Mouse (Mus musculus): ENCODE results near the gene Rcn1.

Gene Rcn1

GRCm38 (mm10) chr2:105394375-105394774 lies 4.7 kb downstream of the Rcn1 start:
- DNase-seq (ENCODE audit: low spot score): no peak

GRCm38 (mm10) chr2:105392514-105392913 lies 6.6 kb downstream of the Rcn1 start:
- no peak for DNase-seq (ENCODE audit: low spot score)

GRCm38 (mm10) chr2:105391414-105391784 lies 7.7 kb downstream of the Rcn1 start:
- DNase-seq (ENCODE audit: low spot score): no peak

GRCm38 (mm10) chr2:105390653-105391413 lies 8.3 kb downstream of the Rcn1 start:
- DNase-seq (ENCODE audit: low spot score): no peak

GRCm38 (mm10) chr2:105389007-105389890 lies 9.9 kb downstream of the Rcn1 start:
- DNase-seq (ENCODE audit: low spot score): no peak

GRCm38 (mm10) chr2:105386418-105386817 lies 12.7 kb downstream of the Rcn1 start:
- DNase-seq (ENCODE audit: low spot score): no peak

GRCm38 (mm10) chr2:105384998-105385397 lies 14.1 kb downstream of the Rcn1 start:
- no peak for DNase-seq (ENCODE audit: low spot score)

DNA sequence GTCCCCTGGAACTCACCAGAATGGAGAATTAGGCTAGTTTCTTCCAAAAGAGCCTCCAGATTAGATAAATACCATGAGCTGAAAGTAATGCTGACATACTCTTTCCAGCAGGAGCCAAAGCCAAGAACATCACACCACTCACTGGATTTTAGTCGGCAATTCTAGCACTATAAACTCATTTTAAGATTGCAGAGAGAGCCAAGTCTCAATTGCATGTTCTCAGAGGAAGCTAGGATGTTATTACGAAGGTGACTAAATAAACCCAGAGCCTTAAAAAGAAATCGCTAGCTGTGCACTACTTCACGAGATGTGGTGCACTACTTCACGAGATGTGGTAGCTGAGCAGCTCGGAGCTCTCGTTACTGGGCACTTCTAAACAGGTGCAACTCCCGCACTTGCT lies 16.1 kb downstream of the Rcn1 start:
- no peak for DNase-seq (ENCODE audit: low spot score)

DNA sequence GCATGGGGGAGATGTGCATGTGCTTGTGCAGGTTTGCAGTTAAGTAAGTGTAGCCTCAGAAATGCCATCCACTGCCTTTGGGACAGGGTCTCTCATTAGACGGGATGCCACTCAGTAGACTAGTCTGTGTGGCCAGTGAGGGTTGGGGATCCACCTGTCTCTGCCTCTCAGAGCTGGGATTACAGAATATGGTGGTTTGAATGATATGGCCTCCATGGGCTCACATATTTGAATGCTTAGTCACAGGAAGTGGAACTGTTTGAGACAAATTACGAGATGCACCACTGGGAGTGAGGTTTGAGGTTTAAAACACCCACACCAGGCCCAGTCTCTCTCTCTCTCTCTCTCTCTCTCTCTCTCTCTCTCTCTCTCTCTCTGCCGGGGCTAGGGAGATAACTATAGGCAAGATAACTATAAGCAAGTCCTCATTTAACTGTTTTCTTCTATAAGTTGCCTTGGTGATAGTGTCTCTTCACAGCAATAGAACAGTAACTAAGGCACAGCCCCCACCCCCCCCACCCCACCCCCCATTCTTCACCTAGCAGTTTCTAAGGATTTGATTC lies 18.3 kb downstream of the Rcn1 start:
- no peak for DNase-seq (ENCODE audit: low spot score)

DNA sequence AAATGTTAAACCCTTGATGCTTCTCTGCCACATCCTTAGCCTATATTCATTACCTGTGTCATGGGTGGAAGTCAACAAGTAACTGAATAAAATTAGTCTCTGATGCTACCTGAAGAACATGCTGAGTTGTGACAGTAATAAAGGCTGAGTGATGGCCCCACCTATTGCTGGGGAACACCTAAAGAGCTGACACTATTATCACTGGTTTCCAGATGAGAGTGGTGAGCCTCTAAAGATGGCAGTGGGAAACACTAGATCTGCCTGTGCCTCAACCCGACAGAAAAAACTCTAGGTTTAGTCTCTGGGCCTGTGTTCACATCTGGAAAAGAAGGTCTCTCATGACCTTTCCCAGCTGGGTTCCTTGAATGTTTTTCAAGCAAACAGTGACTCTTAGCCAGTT lies 19.4 kb downstream of the Rcn1 start:
- DNase-seq (ENCODE audit: low spot score): no peak

DNA sequence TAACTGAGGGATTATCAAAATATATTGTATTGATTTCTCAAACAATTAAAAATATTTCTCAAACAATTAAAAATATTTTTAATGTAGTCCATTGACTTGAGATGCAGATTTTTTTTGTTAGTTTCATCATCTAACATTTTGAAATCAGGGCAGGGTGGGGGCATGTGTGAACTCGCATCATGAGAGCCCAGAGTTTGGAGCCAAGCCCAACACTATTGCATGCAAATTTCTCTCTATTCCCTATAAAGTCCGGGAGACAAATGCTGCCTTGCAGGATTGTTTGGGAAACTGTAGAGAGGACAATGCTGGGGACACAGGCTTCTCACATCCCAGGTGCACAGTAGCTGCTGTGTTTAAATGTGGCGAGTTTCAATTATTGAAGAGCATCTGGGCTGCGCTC lies 23.4 kb downstream of the Rcn1 start:
- DNase-seq (ENCODE audit: low spot score): no peak

- no peak for DNase-seq (ENCODE audit: low spot score)
Observed at GRCm38 (mm10) chr2:105375261-105375660, 23.9 kb downstream of the Rcn1 start.

DNA sequence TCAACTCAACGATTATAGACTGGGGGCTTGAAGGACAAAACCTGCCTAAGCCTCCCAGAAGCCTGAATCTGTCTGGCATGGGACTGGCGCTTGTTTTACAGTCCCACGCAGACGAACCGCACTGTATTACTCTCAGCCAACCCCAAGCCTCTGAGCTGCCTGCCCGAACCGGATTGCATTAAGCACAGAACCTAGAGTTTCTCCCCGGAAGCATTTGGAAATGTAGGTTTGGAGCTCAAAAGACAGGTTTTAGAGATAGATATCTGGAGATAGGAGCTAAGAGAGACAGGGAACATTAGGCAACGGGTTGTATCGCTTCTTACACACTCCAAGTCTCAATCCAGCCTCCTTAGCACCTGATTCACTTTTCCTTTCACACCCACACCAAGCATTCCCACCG lies 25.5 kb downstream of the Rcn1 start:
- no peak for DNase-seq (ENCODE audit: low spot score)

DNA sequence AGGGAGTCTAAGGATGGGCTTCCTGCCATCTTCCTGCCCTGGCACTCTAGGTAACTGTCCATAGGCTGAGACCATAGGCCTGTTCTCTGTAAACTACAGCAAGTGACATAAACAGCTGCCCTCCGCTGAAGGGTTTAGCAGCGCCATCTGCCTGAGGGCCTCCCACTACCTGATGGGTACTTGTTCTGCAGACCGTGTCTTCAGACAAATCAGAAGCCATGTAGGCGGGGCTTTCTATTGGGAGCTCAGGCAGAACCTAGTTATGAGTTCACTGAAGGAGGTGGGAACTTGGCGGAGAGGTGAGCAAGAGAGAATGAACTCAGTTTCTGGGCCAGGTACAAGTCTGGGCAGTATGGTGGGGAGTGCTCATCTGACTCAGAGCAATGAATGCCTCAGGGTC lies 26.4 kb downstream of the Rcn1 start:
- DNase-seq (ENCODE audit: low spot score): no peak

- DNase-seq (ENCODE audit: low spot score): no peak
Observed at GRCm38 (mm10) chr2:105372156-105372555, 27.0 kb downstream of the Rcn1 start.

GRCm38 (mm10) chr2:105370698-105371097 lies 28.4 kb downstream of the Rcn1 start:
- DNase-seq (ENCODE audit: low spot score): no peak

DNA sequence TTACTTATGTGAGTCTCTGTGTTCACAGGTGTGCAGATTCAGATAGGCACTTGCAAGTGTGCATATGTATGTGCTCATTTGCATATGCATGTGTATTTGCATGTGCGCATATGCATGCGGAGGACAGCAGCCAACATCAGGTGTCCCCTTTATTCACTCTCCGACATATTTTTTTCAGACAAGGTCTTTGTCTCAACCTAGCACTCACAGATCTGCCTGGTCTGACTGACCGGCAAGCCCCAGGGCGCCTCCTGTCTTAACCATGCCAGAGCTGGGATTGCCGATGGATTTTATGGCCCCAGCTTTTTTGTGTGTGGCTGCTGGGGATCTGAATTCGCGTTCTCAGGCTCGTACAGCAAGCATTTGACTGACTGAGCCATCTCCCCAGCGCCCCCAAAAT lies 28.9 kb downstream of the Rcn1 start:
- no peak for DNase-seq (ENCODE audit: low spot score)

GRCm38 (mm10) chr2:105367623-105368022 lies 31.5 kb downstream of the Rcn1 start:
- no peak for DNase-seq (ENCODE audit: low spot score)

DNA sequence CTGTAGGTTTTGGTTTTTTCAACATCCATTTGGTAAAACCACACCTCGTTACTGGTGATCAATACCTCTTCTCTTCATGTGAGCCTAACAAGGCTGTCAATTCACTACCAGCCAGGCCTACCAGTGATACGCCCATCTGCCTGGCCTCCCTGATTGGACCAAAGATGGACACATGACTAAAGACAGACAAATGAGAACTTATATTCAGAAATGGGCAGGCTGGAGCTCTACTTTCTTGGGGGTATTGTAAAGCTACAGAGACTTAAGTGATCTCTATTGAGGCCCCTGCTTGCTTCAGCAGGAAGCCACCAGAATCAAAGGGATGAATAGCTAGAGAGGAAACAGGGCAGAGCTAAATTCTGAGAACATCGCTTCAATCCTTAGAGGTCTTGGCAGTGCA lies 41.1 kb downstream of the Rcn1 start:
- DNase-seq (ENCODE audit: low spot score): no peak

DNA sequence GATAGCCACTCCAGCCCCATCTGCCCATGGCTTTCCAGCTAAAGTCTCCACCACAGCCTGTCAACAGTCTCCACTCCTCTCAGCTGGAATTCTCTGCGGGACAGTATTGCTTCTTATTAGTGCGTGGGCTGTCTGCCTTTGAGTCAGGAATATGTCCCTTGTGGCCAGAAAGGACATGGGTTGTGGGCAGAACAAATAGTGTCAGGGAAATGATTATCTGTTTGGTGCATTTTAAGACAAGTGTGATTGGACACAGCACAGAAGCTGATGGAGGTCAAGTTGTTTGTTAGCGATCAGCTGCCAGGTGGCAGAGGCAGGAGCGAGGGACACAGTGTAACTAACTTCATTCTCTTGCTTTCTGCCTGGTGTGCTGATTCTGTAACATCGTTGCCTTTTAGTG lies 42.3 kb downstream of the Rcn1 start:
- DNase-seq (ENCODE audit: low spot score): no peak

DNA sequence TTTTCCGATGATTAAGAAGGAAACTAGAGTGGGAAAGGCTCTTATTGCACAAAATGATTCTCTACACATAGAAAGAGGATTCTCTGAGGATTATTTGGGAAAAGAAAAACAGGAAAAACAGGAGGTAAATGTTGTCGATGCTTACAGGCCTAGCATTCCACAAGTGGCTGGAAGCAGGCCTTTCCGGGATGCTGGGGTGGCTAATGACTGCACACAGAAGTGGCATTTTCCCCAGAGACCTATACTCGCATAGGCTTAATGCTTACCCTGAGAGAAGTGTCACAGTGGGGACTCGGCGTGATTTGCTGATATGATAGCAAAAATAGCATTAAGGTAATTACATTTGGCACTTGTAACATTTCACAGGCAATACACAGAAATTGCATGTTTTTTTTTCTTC lies 50.2 kb downstream of the Rcn1 start:
- no peak for DNase-seq (ENCODE audit: low spot score)

DNA sequence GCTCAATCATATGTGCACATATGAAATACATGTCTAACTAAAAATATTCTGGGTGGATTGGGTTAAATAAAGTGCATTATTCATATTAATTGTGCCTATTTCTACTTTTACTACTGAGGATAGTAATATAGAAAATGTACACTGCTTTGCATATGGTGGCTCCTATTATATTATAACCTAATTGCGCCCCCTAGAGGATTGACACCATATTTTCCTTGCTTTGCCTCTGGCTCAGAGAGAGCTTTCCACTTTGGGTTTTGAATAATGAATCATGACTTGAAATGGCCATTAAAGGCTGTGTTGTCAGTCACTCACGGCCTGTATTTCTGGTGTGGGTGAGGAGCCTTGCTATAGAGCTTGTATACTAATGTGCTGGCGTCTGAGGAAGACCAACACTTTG lies 59.1 kb downstream of the Rcn1 start:
- DNase-seq (ENCODE audit: low spot score): no peak

Measured in MN1 (cell line).